Mouse (Mus musculus) neural tube, embryonic 13.5 days (tissue): ENCODE data around the gene Rbm4. TPM values are rescaled to one million over a fixed set of nuclear protein-coding genes. Genes with fewer than 3 reads are reported as not detected.

Experiments used
- ATAC-seq: fragments of 200-750 bp; cut with Nextera tagmentation; 2 replicates; pipeline ENCODE4 v1.8.0; 2017; ENCODE audit warnings: low read depth, mild to moderate bottlenecking, moderate TSS enrichment, moderate library complexity
- H3K27ac ChIP-seq: fragments of 300-500 bp; sonication (generic); replicated peaks from 2 replicates; pipeline ENCODE4 v1.5.1; 2015; ENCODE audit warnings: moderate library complexity, mild to moderate bottlenecking, inconsistent platforms
- H3K27me3 ChIP-seq: fragments of 300-500 bp; sonication (generic); 2 replicates; pipeline ENCODE4 v1.6.1; 2015; ENCODE audit warnings: mild to moderate bottlenecking, inconsistent platforms
- H3K36me3 ChIP-seq: fragments of 300-500 bp; sonication (generic); 2 replicates; pipeline ENCODE4 v1.6.1; 2015; ENCODE audit warnings: mild to moderate bottlenecking, inconsistent platforms
- H3K4me1 ChIP-seq: fragments of 300-500 bp; sonication (generic); replicated peaks from 2 replicates; pipeline ENCODE4 v1.6.1; 2015; ENCODE audit warnings: inconsistent platforms
- H3K4me2 ChIP-seq: fragments of 300-500 bp; sonication (generic); 2 replicates; pipeline ENCODE4 v1.6.1; 2015; ENCODE audit warnings: inconsistent platforms, mild to moderate bottlenecking, moderate library complexity
- H3K4me3 ChIP-seq: fragments of 300-500 bp; sonication (generic); 2 replicates; pipeline ENCODE4 v1.5.1; 2015; ENCODE audit warnings: mild to moderate bottlenecking, inconsistent platforms
- H3K9ac ChIP-seq: fragments of 300-500 bp; sonication (generic); 2 replicates; pipeline ENCODE4 v1.6.1; 2015; ENCODE audit warnings: moderate library complexity, mild to moderate bottlenecking, inconsistent platforms
- H3K9me3 ChIP-seq: fragments of 300-500 bp; sonication (generic); 2 replicates; pipeline ENCODE4 v1.6.1; 2016; ENCODE audit warnings: inconsistent platforms
- WGBS: fragments of 180-500 bp; shearing (Covaris S2); methylation state at CpG from one replicate; pipeline ENCODE4 v1.1.7; 2015; 5-methylcytosine and 5-hydroxymethylcytosine counted together
- polyA plus RNA-seq: library from polyadenylated mRNA; unstranded; fragments of >200 nt; fragmentation: Nextera tagmentation; extraction: Ambion mirVana; gene quantifications from 2 replicates; pipeline ENCODE4 v1.2.1, GENCODE M21; 2015

Gene Rbm4
- polyA plus RNA-seq, 1 experiment from 2014 or later = 94.7 TPM

GRCm38 (mm10) chr19:4749975-4750374, 43.7 kb downstream of the Rbm4 start:
- Histone ChIP-seq H3K27ac (no peak overlapping the region), H3K4me1 (no peaks in the 10 kb centered on the region; the same call in 1 of the 2 replicates), H3K9ac (no peak overlapping the region), H3K9me3 (no peaks in the 10 kb centered on the region), H3K36me3 (peaks cover 81% of the 10 kb centered on the region), H3K4me3 (no peak overlapping the region), H3K4me2 (no peak overlapping the region), H3K27me3 (no peaks in the 10 kb centered on the region)
- WGBS = 84% methylated on average over 6 of the region's 6 CpGs
- no peak for ATAC-seq

- no peaks in the 10 kb centered on the region for H3K4me1 ChIP-seq
- 82% methylated on average over 10 of the region's 10 CpGs for WGBS
- H3K27ac ChIP-seq = no peak overlapping the region
- no peak for ATAC-seq
- no peak overlapping the region for H3K4me3 ChIP-seq
- no peak overlapping the region for H3K4me2 ChIP-seq
- H3K27me3 ChIP-seq = no peaks in the 10 kb centered on the region
- no peak overlapping the region; the same call in 1 of the 2 replicates for H3K9ac ChIP-seq
- peaks cover 93% of the 10 kb centered on the region for H3K36me3 ChIP-seq
- no peaks in the 10 kb centered on the region for H3K9me3 ChIP-seq
Measured at GRCm38 (mm10) chr19:4748493-4748892, 45.2 kb downstream of the Rbm4 start.

GRCm38 (mm10) chr19:4747631-4748312, 45.9 kb downstream of the Rbm4 start:
- 90% methylated on average over 9 of the region's 9 CpGs for WGBS
- Histone ChIP-seq H3K4me3 (no peak overlapping the region), H3K9ac (no peak overlapping the region), H3K36me3 (peaks cover 94% of the 10 kb centered on the region), H3K27me3 (no peaks in the 10 kb centered on the region), H3K27ac (no peak overlapping the region), H3K4me1 (no peaks in the 10 kb centered on the region), H3K4me2 (no peak overlapping the region), H3K9me3 (no peaks in the 10 kb centered on the region)
- no peak for ATAC-seq

GRCm38 (mm10) chr19:4746611-4747010, 47.1 kb downstream of the Rbm4 start:
- no peaks in the 10 kb centered on the region for H3K4me1 ChIP-seq
- peaks cover 94% of the 10 kb centered on the region for H3K36me3 ChIP-seq
- H3K27me3 ChIP-seq = no peaks in the 10 kb centered on the region
- H3K9ac ChIP-seq = no peak overlapping the region
- H3K27ac ChIP-seq = no peak overlapping the region
- no peaks in the 10 kb centered on the region for H3K9me3 ChIP-seq
- no peak overlapping the region for H3K4me2 ChIP-seq
- H3K4me3 ChIP-seq = no peak overlapping the region
- 86% methylated on average over 14 of the region's 14 CpGs for WGBS
- ATAC-seq = no peak

- no peak overlapping the region for H3K27ac ChIP-seq
- no peaks in the 10 kb centered on the region for H3K9me3 ChIP-seq
- H3K27me3 ChIP-seq = no peaks in the 10 kb centered on the region
- peaks cover 94% of the 10 kb centered on the region for H3K36me3 ChIP-seq
- H3K9ac ChIP-seq = no peak overlapping the region
- no peaks in the 10 kb centered on the region for H3K4me1 ChIP-seq
- no peak overlapping the region for H3K4me3 ChIP-seq
- ATAC-seq = no peak
- WGBS = 95% methylated on average over 10 of the region's 10 CpGs
- no peak overlapping the region for H3K4me2 ChIP-seq
Measured at GRCm38 (mm10) chr19:4745681-4746080, 48.0 kb downstream of the Rbm4 start.

GRCm38 (mm10) chr19:4745057-4745456, 48.6 kb downstream of the Rbm4 start:
- no peak overlapping the region for H3K9ac ChIP-seq
- H3K36me3 ChIP-seq = peaks cover 94% of the 10 kb centered on the region
- H3K4me2 ChIP-seq = no peak overlapping the region
- H3K9me3 ChIP-seq = no peaks in the 10 kb centered on the region
- WGBS = 74% methylated on average over 9 of the region's 9 CpGs
- H3K27me3 ChIP-seq = no peaks in the 10 kb centered on the region
- H3K27ac ChIP-seq = no peak overlapping the region
- ATAC-seq = no peak
- no peaks in the 10 kb centered on the region for H3K4me1 ChIP-seq
- no peak overlapping the region for H3K4me3 ChIP-seq

GRCm38 (mm10) chr19:4744026-4744425, 49.7 kb downstream of the Rbm4 start:
- ATAC-seq = no peak
- WGBS = 81% methylated on average over 14 of the region's 14 CpGs
- H3K9me3 ChIP-seq = no peaks in the 10 kb centered on the region
- H3K4me2 ChIP-seq = no peak overlapping the region
- no peak overlapping the region for H3K27ac ChIP-seq
- H3K27me3 ChIP-seq = no peaks in the 10 kb centered on the region
- H3K4me3 ChIP-seq = no peak overlapping the region
- peaks cover 94% of the 10 kb centered on the region for H3K36me3 ChIP-seq
- no peaks in the 10 kb centered on the region for H3K4me1 ChIP-seq
- H3K9ac ChIP-seq = no peak overlapping the region

- WGBS = 39% methylated on average over 5 of the region's 5 CpGs
- no peak overlapping the region for H3K4me3 ChIP-seq
- ATAC-seq = no peak
- no peak overlapping the region for H3K9ac ChIP-seq
- no peak overlapping the region for H3K4me2 ChIP-seq
- H3K27me3 ChIP-seq = no peaks in the 10 kb centered on the region
- H3K36me3 ChIP-seq = peaks cover 93% of the 10 kb centered on the region
- H3K4me1 ChIP-seq = no peaks in the 10 kb centered on the region
- no peak overlapping the region for H3K27ac ChIP-seq
- H3K9me3 ChIP-seq = no peaks in the 10 kb centered on the region
Measured at GRCm38 (mm10) chr19:4743524-4743923, 50.2 kb downstream of the Rbm4 start.

- 91% methylated on average over 6 of the region's 6 CpGs for WGBS
- ATAC-seq = no peak
- Histone ChIP-seq H3K9ac (no peak overlapping the region), H3K4me3 (no peak overlapping the region), H3K27ac (no peak overlapping the region), H3K4me2 (no peak overlapping the region), H3K4me1 (no peaks in the 10 kb centered on the region), H3K36me3 (peaks cover 93% of the 10 kb centered on the region), H3K9me3 (no peaks in the 10 kb centered on the region), H3K27me3 (no peaks in the 10 kb centered on the region)
Measured at GRCm38 (mm10) chr19:4742229-4742628, 51.5 kb downstream of the Rbm4 start.

GRCm38 (mm10) chr19:4741482-4741881, 52.2 kb downstream of the Rbm4 start:
- Histone ChIP-seq H3K4me1 (no peaks in the 10 kb centered on the region), H3K4me2 (no peak overlapping the region), H3K27ac (no peak overlapping the region), H3K9ac (no peak overlapping the region), H3K36me3 (peaks cover 93% of the 10 kb centered on the region), H3K9me3 (no peaks in the 10 kb centered on the region), H3K4me3 (no peak overlapping the region), H3K27me3 (no peaks in the 10 kb centered on the region)
- 85% methylated on average over 10 of the region's 10 CpGs for WGBS
- ATAC-seq = no peak

- no peaks in the 10 kb centered on the region for H3K27me3 ChIP-seq
- no peaks in the 10 kb centered on the region for H3K4me1 ChIP-seq
- H3K9ac ChIP-seq = no peak overlapping the region
- ATAC-seq = no peak
- no peak overlapping the region for H3K4me2 ChIP-seq
- no peak overlapping the region for H3K27ac ChIP-seq
- H3K4me3 ChIP-seq = no peak overlapping the region
- no peaks in the 10 kb centered on the region for H3K9me3 ChIP-seq
- 95% methylated on average over 5 of the region's 5 CpGs for WGBS
- peaks cover 91% of the 10 kb centered on the region for H3K36me3 ChIP-seq
Measured at GRCm38 (mm10) chr19:4739762-4740161, 53.9 kb downstream of the Rbm4 start.

GRCm38 (mm10) chr19:4739053-4739452, 54.6 kb downstream of the Rbm4 start:
- H3K27me3 ChIP-seq = no peaks in the 10 kb centered on the region
- H3K36me3 ChIP-seq = peaks cover 91% of the 10 kb centered on the region
- no peak overlapping the region for H3K27ac ChIP-seq
- WGBS = 92% methylated on average over 11 of the region's 11 CpGs
- no peak for ATAC-seq
- no peaks in the 10 kb centered on the region for H3K9me3 ChIP-seq
- H3K4me3 ChIP-seq = no peak overlapping the region
- H3K9ac ChIP-seq = no peak overlapping the region
- no peaks in the 10 kb centered on the region for H3K4me1 ChIP-seq
- H3K4me2 ChIP-seq = no peak overlapping the region

GRCm38 (mm10) chr19:4737866-4738265, 55.8 kb downstream of the Rbm4 start:
- Histone ChIP-seq H3K27ac (no peak overlapping the region), H3K36me3 (peaks cover 97% of the 10 kb centered on the region), H3K4me1 (no peaks in the 10 kb centered on the region), H3K4me3 (no peak overlapping the region), H3K27me3 (no peaks in the 10 kb centered on the region), H3K4me2 (no peak overlapping the region), H3K9me3 (no peaks in the 10 kb centered on the region), H3K9ac (no peak overlapping the region)
- WGBS = 86% methylated on average over 13 of the region's 13 CpGs
- ATAC-seq = no peak
